Mouse (Mus musculus): ENCODE data around the gene Gm20479. TPM values are rescaled to one million over a fixed set of nuclear protein-coding genes. Genes with fewer than 3 reads are reported as not detected.

The Gm20479 gene
- total and polyA plus RNA-seq, 3 experiments: 1.2 to 2.2 (median 1.9) TPM

DNA sequence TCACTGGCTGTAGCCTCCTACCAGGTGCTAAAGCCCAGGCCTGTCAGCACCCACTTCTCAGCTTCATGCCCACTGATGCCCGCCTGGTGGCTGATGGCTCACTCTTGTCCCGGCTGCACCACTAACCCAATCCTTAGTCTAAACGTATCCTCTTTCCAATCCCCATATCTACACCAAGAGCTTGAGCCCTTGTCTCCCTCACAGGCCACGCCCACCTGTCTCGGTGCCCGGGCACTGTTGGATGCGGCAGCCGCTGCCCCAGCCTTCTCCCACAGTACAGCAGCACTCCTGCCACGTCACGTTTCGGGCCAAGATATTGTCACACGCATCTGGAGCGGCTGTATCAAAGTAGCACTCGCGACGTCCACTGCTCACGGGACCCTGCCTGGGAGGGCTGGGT lies 46.9 kb downstream of the Gm20479 start:
- Histone ChIP-seq H3K27me3 (replicated peaks) (peaks cover 20% of the 10 kb centered on the region), H3K36me3 (replicated peaks in 1 of 2; ENCODE audit: control insufficient read depth in 1 of 2, insufficient read depth in 1 of 2, low read length in 1 of 2) (no peaks in the 10 kb centered on the region), H3K9ac (ENCODE audit: insufficient read depth, low read depth) (no peak overlapping the region), H3K27ac (ENCODE audit: insufficient read depth, low read depth) (no peak overlapping the region), H3K4me2 (ENCODE audit: insufficient read depth, low read depth, poor library complexity, severe bottlenecking) (no peak overlapping the region), H3K9me3 (replicated peaks; ENCODE audit: low read length) (peaks cover 19% of the 10 kb centered on the region), H3K4me3 (replicated peaks in 1 of 3; ENCODE audit: low read depth in 2 of 3, low read length in 2 of 3, poor library complexity in 1 of 3) (no peak overlapping the region), H3K79me2 (replicated peaks; ENCODE audit: control insufficient read depth, extremely low read depth, insufficient read depth, poor library complexity, severe bottlenecking) (no peaks in the 10 kb centered on the region), H3K4me1 (ENCODE audit: control insufficient read depth in 1 of 2, insufficient read depth in 2 of 2) (peaks cover 0 to 2% of the 10 kb centered on the region in 2 experiments; a peak in 2 of 4 replicates)
- DNase-seq (ENCODE audit: extremely low read depth): no peak
- TF ChIP-seq UBTF (IDR thresholded peaks at IDR 0.05; ENCODE audit: low read depth, low read length): no peak
- TF ChIP-seq ZNF384 (IDR thresholded peaks at IDR 0.05; ENCODE audit: low read depth, low read length): no peak
- TF ChIP-seq RCOR1 (conservative IDR thresholded peaks at IDR 0.05; ENCODE audit: low read depth, low read length): no peak
- TF ChIP-seq HCFC1 (IDR thresholded peaks at IDR 0.05; ENCODE audit: low read depth, low read length): no peak
- TF ChIP-seq NRF1 (IDR thresholded peaks at IDR 0.05; ENCODE audit: low read depth, low read length): no peak
- TF ChIP-seq MAX (IDR thresholded peaks at IDR 0.05; ENCODE audit: low read length): no peak
- no peak for TF ChIP-seq NELFE (IDR thresholded peaks at IDR 0.05; ENCODE audit: low read depth, low read length)
- no peak for TF ChIP-seq ETS1 (conservative IDR thresholded peaks at IDR 0.05; ENCODE audit: low read depth, low read length)
- no peak for TF ChIP-seq GABPA (IDR thresholded peaks at IDR 0.05; ENCODE audit: insufficient replicate concordance, low read depth, low read length)
- no peak for TF ChIP-seq BHLHE40 (IDR thresholded peaks at IDR 0.05; ENCODE audit: low read depth, low read length)
- TF ChIP-seq TCF12 (IDR thresholded peaks at IDR 0.05; ENCODE audit: low read depth, low read length): no peak
- no peak for TF ChIP-seq MEF2A (IDR thresholded peaks at IDR 0.05; ENCODE audit: borderline replicate concordance, low read depth, low read length)
- TF ChIP-seq JUND (conservative IDR thresholded peaks at IDR 0.05; ENCODE audit: low read depth, low read length): no peak
- dilution Hi-C loops (cut with MboI; ENCODE audit: extremely low pct_ligation_motif_present, extremely low pct_unique_long_range_greater_than_20kb, low sequenced_read_pairs) (no loop called here), in situ Hi-C loops (cut with MboI; ENCODE audit: low pct_ligation_motif_present, low pct_unique_long_range_greater_than_20kb, low sequenced_read_pairs) (no loop called here)

DNA sequence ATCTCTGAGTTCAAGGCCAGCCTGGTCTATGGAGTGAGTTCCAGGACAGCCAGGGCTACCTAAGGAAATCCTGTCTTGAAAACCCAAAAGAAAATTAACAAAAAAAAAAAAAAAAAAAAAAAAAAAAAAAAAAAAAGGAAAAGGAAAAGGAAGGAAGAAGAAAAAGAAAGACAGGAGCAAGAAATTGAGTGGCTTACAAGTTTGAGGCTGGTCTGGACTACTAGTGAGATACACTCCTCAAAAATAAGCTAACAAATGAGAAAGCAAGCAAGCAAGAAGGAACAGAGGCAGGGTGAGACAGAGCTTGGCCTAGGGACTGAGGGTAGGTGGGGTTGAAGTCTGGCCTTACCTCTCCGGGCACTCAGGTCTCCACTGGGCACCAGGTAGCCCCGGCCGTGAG lies 47.4 kb downstream of the Gm20479 start:
- no peak for TF ChIP-seq USF1 (IDR thresholded peaks at IDR 0.05; ENCODE audit: low read depth, low read length)
- no peak for TF ChIP-seq RCOR1 (conservative IDR thresholded peaks at IDR 0.05; ENCODE audit: low read depth, low read length)
- Histone ChIP-seq H3K36me3 (replicated peaks in 1 of 2; ENCODE audit: control insufficient read depth in 1 of 2, insufficient read depth in 1 of 2, low read length in 1 of 2) (no peaks in the 10 kb centered on the region), H3K79me2 (replicated peaks; ENCODE audit: control insufficient read depth, extremely low read depth, insufficient read depth, poor library complexity, severe bottlenecking) (no peaks in the 10 kb centered on the region), H3K4me3 (replicated peaks in 1 of 3; ENCODE audit: low read depth in 2 of 3, low read length in 2 of 3, poor library complexity in 1 of 3) (no peak overlapping the region), H3K9ac (ENCODE audit: insufficient read depth, low read depth) (no peak overlapping the region), H3K4me2 (ENCODE audit: insufficient read depth, low read depth, poor library complexity, severe bottlenecking) (no peak overlapping the region), H3K9me3 (replicated peaks; ENCODE audit: low read length) (peaks cover 19% of the 10 kb centered on the region), H3K4me1 (ENCODE audit: control insufficient read depth in 1 of 2, insufficient read depth in 2 of 2) (peaks cover 0 to 2% of the 10 kb centered on the region in 2 experiments; a peak in 2 of 4 replicates), H3K27me3 (replicated peaks) (peaks cover 25% of the 10 kb centered on the region), H3K27ac (ENCODE audit: insufficient read depth, low read depth) (no peak overlapping the region)
- DNase-seq (ENCODE audit: extremely low read depth): no peak
- dilution Hi-C loops (cut with MboI; ENCODE audit: extremely low pct_ligation_motif_present, extremely low pct_unique_long_range_greater_than_20kb, low sequenced_read_pairs) (no loop called here), in situ Hi-C loops (cut with MboI; ENCODE audit: low pct_ligation_motif_present, low pct_unique_long_range_greater_than_20kb, low sequenced_read_pairs) (no loop called here)
